Mouse (Mus musculus): ENCODE results near the gene Ice2.

DNA sequence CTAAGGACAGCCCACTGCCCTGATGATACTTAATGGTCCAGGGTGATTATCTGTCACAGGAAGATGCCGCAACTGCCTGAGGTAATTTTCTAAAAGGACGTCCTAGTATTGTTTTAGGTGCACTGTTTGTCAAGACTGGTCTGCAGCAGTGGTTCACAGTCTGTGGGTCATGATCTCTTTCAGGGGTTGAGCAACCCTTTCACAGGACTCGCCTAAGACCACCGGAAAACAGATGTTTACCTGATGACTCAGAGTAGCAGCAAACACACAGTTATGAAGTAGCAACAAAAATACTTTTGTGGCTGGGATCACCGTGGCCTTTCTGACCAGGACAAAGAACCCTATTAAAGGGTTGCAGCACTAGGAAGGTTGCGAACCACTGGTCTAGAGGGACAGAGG is 80.1 kb downstream of the Ice2 start:
- TF ChIP-seq CTCF (IDR thresholded peaks at IDR 0.05) (no peak), EP300 (IDR thresholded peaks at IDR 0.05; ENCODE audit: insufficient read depth, low read depth, low read length) (no peak), POLR2A (IDR thresholded peaks at IDR 0.05; ENCODE audit: insufficient read depth, low read depth, low read length) (no peak)
